Mouse (Mus musculus) adipocyte (in vitro differentiated cells): ENCODE measurements at regions not wholly inside any gene's neighbourhood (a gene's known extent, or its start where the extent isn't known, plus 50 kb on each side); places are given as distances from the start of the nearest gene placed in this dataset.

Experiments
- DNase-seq: peaks from one replicate; pipeline ENCODE4 v3.0.0-alpha.2; 2016; ENCODE audit warnings: low spot score

DNA sequence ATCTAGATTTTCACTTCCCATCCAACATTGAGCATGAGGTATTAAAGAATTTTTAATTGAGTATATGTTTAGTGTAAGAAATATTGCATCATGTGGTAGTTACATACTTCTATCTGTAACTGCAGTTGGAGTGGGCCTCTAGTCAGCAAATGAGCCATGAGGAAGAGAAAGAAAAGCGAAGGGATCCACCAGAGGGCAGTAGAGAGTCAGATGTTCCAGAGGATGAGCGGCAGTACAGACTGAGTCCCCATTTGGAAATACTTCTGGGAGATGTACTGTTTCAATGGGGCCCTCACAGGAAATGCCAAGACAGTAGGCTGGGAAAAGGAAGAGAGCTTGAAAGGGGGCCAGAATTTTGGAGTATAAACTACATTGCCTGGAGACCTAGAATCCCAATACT lies 221.2 kb downstream of the Myh15 start:
- DNase-seq, result peak; percentile 85

DNA sequence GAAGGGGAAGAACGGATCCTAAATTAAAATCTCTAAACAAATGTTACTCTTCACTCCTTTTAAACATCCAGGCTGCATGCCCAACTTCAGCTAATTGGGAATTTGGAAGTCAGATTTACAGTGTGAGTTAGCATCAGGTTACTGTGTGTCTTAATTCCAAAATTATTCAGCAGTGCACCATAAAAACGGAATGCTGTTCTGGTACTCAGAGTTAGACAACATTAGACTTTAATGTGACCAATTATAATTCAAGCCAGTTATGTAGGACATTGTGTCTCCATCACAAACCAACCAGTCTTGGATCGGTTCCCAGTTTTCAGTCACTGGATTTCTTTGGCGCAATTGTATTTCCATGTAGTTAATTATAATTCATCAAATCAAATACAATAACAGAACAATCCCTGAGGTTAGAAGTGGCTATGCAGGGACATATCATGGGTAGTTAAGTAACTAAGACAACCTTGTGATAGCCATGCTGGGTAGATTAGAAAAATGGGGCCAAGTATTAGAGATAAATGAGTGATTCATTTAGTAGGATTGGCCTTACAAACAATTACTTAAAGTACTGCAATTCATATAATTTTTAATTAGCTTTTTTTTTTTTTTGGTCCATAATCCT lies 230.9 kb downstream of the Myh15 start:
- peak; percentile 23 for DNase-seq

DNA sequence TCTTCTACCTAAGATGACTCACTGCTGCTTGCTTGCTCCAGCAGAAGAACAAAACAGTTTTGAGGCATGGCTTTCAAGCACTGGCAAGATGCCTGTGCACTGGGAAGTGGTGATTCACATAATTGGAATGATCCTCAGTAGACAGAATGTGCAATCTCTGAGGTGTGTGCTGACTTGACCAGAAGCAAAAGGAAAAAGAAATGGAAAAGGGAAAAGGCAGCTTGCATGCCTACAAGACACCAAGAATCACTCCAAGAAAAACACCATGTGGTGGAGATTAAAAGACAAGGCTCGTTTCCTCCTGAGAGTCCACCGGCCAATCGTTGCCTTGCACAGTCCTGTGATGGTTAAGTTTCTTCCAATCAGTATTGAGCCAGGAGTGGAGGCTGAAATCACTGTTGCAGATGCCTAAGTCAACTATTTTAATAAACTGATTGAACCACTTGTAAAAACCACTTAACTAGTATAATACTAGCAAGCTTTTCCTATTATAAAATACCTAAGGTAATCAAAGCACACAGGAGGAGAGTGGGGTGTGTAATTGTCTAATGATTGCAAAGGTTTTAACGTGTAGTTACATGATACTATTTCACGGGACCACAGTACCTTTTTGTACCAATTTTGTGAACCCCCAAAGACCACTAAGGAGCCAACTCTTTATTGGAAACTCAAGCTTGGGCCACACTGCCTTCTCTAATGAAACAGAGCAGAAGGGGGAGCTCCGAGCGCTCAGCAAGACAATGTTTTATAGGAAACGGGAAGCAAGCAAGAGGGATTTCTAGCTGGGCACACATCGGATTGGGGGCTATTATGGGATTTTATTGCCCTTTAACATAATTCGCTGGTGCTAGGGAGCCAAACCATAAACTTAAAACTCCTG lies 232.2 kb downstream of the Myh15 start:
- DNase-seq, result peak; percentile 56

DNA sequence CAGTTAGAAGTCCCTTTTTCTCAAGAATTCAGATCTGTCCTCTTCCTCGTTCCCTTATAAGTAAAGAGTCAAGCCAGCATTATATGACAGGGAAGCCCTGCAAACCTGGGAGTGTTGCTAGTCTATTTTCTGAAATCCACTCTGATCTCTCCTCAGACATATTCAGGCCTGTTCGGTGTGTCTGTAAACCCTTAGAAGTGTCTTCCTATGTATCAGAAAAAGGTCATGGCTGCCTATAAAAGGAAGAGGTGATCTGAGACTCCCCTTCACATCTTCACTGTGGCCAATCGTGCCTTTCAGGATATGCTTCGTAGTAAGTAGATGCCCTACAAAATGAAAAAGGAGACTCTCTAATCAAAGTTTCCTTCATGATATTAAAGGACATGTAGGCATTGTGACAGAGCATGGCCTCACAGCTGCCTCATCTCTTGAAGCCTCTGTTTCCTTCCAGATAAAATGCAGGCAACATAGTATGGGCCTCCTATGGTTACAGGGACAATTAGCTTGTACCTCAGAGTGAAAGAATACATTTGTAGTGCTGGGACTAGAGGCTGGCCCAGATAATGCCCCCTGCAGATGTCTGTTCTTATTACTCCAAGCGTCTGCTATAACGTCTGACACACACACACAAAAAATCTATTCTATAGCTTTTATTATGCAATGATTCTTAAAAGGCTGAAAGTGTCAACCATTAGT lies 246.5 kb downstream of the Myh15 start:
- no peak for DNase-seq

DNA sequence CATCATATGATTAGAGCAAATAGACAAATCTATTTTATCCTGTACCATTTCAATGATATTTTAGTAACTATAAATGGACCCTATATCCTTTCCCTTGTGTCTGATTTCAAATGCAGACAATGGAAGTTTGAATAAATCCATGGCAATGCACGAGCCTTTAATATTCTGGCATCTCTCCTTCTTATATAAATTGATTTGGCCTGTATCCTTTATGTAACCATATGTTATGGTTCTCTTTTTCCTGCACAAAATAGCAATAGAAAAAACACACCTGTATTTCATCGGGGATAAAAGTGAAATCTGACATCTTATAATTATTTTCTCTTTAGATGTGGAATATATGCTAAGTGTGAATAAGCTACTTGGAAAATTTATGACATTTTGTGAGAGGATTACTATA lies 247.1 kb downstream of the Myh15 start:
- DNase-seq, result no peak

DNA sequence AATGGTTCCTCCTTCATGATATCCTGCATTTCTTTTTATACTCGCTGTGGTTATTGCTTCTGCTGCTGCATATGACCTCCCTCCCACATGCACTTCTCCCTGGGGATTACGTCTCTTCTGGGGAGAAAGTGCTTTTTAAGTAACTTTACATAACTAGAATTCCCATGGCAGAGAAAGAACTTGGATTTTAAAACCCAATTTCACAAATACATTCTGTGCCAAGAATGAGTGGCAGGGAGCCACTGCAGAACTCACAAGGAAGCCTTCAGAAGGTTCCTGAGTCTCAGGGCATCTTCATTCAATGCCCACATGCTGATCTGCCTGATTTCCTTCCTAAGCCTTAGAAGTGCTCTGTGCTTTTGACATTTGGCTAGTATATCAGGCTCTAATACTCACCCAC lies 259.8 kb downstream of the Myh15 start:
- DNase-seq, result peak; percentile 88

DNA sequence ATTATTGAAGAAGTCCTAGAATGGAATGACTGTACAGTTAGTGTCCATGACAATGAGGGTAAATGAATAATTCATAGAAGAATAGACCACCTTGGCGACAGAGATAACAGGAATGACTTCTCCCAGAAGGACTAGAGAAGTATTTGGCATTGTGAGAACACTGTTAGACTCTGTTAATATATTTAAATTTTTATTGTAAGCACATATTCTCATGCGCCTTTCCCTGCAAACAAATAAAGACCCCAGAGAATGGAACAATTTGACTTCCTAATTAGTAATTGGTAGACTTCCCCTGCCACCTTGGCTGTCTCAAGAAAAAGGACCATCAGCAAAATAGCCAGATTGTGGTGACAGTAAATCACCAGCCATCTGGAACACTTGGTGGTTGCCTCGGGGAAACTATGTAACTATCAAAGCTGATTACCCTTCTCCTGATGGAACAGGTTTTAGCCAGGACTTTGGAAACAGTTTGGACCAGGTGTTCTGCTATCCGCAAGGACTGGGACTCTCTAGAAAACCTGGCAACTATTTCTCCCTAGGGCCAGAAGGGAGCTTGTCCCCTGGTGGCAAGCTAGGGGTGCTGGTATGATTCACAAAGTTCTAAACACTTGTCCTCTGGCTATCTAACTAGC lies 261.9 kb downstream of the Myh15 start:
- no peak for DNase-seq

DNA sequence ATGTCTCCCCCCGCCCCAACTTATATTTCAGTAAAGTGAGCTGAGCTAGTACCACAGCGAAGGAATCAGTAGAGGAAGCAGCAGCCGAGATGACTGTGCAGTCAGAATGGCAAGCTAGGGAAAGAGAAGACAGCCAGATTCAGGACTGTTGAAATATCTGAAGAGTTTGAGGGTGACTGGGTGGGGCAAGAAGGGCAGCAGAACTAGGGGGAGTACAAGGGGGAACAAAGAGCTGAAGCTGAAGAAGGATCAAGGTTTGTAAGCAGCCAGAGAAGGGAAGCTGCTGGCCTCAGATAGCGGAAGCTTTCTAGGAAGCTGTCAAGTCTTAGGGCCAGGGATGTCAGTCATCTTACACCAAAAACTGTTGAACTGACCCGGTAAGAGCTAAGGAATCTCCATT lies 262.5 kb downstream of the Myh15 start:
- DNase-seq, result no peak

DNA sequence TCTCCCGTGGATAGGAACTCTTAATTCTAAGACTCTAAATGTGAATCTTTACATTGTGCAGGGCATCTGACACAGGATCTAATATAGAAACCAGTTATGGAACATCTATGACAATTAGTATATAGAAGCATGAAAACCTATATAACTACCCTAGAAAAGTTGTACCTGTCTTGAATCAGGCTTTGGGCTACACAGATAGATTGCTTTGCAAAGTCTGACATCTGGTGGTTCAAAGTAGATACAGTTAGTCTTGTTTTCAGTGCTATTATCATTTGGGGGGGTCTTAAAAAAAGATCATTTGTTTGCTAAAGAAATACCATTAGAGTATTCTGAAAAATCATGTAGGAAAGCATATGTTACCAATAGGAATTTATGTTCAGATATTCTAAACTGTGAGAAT lies 264.7 kb downstream of the Myh15 start:
- DNase-seq, result peak; percentile 36

DNA sequence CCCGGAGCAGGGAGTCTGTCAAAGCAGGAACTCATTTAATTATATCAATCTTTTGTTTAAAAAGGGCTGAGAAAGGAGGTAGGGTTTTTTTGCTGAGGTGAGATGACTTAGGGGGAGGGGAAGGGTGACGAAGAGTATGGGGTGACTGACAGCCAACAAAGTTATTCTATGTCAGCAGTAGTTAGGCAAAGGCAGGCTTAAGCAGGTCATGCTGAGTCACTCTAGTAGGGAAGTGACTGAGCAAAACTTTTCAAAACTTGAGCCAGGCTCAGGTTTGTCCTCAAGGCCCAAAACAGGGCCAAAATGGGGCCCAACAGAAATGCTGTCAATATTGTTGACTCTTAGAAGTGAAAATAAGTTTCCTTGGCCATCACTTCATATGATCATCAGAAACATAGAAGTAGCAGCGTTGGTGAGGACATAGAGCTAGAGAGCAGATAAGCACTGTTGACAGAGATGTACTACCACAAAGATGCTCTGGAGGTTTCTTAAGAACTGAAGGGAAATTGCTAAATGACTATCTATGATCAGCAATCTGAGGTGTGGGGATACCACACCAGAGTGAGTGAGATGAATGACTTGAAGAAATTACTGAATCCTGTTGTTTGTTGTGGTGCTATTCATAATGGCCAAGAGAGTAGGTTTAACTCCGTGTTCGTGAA lies 273.6 kb downstream of the Myh15 start:
- no peak for DNase-seq

DNA sequence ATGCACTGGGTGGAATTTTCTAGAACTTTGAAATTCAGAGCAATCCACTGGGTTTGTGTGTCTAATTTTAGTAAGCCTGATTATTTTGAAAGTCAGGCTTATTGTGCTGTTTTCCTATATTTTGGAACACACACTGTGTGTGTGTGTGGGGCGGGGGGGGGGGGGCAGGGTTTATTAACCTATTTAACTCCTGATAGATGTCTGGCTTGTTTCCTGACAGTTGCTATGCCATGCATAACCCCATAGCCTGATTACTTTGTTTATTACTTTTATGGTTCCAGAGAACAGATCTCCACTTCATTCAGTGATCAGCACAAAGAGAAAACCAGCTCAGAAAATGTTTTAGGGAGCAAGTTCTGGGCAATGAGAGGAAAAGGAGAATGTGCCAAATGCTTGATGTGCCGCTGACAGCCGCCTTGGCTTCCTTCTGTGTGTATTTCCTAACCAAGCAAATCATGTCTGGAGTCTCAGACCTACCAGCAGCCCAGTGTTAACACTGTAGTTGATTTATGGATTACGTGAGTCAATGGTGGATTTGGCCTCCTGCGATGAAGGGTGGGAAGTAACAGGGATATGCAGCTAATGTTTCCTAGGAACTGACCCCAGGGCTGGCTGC lies 274.9 kb downstream of the Myh15 start:
- DNase-seq, result peak; percentile 91

DNA sequence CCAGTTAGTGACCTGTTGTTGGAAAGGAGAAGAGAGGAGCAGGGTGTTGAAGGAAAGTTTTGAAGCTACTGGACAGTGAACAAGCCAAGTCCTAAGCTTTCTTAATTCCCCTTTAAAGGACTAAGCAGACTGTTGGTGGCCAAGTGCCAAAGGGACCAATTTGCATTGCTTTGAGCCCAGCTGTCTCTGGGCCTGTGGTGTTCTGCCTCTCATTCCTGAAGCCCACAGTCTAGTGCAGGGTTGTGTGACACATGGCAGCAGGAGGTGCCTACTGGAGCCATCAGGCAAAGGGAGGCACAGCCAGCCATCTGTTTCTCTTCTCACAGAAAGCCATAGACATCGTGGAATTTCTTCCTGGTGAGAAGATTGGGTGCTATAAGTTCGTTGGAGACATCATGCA lies 278.6 kb downstream of the Myh15 start:
- no peak for DNase-seq

DNA sequence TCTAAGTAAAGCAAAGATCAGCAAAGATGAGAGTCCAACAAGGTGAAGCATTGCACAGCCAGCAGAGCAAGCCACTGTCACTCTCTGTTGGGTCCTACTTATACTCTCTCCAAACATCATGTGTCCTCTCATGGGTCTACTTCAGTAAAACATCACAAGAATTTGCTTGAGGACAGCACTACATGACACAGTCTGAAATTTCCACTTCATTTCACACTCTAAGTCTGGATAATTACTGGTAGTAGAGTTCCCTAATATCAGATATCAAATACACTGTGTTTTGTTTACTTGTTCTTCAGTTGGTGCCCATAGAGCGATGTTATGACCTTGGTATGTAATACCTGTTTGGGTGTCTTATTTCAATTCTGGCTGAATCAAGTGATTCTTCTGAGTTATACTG lies 280.7 kb downstream of the Myh15 start:
- DNase-seq, result no peak

DNA sequence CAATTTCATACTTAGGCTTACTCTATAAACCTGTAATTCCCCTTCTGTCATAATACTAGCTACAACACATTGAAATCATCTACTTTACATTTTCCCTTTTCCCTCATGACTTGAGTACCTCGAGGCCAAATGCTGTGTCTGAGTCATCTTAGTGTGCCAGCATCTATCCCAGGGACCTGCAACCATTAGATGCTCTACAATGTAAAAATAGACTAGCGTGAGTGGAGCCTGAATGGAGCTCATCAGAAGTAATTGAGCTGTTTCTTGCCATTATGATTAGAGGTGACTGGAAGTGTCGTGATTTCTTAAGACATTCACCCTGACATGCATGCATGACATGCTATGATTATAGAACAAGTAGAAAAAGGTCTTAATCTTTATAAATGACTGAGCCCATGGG lies 301.1 kb downstream of the Myh15 start:
- DNase-seq, result no peak

DNA sequence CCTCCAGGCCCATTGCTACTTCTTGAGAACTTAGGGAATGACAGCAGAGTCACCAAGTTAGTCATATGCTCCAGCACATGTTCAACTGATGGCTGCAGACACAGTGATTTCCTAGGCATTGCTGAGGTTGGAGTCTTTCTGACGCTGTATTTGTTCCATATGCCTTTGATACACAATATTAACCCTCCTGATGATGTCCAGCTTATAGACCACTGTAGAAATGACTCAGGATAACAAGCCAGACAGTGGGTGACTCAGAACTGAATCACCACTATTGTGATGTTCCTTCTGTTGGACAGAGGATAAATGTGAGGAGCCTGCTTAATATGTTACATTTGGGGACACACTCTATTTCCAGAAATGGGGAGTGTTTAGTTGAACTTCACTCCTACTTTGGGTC lies 304.4 kb downstream of the Myh15 start:
- no peak for DNase-seq

DNA sequence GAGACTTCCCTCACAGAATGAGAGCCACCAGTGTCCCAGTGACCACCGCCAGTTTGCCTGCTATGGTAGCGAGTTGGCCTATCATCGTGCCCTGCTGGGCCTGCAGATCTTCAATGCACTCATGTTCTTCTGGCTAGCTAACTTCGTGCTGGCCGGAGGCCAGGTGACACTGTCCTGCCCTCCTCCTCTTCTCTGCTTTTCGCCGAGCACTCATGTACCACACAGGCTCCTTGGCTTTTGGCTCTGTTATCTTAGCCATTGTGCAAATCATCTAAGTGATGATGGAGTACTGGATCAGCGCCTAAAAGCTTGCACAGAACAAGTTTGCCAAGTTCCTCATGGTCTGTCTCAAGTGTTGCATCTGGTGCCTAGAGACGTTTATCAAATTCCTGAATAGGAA lies 312.2 kb downstream of the Myh15 start:
- DNase-seq, result peak; percentile 68

DNA sequence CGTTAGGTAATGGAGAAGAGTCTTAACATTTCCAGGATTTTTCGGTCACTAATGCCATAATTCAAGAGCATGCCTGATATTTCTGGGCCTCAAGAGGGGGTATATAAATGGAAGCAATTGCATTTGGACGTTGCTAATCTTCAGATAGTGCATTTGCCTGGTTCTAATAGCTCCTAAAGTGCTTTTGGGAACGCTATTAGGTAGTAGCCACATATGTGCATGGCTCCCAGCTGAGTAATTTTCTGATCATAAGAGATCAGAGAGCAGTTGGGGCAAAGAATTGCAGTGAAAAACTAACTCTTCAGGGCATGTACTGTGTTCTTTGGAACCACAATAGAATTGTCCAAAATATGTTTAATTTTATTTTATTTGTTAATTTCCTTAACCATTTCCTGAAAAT lies 317.8 kb downstream of the Myh15 start:
- no peak for DNase-seq

DNA sequence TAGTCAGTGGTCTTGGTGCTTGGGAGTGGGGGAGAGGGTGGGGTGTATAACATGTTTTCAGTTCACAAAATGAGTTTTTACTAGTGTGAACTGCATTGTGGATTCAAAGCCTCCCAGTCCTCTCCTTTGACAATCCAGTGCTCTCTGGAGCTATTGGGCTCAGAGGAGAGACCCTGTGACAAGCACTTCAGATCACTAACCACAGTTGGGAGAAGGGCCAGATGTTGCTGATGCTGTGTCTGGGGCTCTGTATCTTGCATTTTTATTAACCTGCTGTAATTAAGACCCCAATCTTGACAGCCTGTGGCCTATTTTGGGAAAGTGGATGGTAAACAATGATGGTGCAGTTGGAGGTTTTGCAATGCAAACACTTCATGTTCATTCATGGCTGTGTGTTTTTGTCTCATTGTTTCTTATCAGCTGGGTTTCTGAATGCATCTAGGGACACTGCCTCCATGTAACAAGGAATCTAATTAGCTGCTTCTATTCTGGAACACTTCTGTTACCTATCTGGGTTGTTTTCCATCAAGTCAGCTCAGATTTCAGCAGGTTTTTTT lies 320.0 kb upstream of the Ift57 start:
- DNase-seq, result no peak

DNA sequence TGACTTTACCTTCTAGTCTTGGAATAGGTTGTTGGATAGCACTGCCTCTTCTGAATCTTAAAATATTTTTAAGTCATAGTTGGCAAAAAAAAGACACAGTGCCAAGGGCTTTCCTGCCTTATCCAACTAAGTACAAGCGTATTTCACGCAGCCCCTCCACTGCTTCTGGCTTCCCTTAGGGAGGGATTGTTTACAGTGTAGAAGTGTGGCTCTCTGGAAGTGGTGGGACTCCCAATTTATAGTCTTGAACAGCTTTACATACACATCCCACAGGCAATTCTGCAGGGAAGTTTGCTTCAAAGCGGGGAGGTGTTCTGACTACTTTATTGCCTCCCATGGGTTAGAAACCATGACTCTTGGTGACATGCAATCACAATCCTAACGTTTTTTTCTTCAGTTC lies 310.9 kb upstream of the Ift57 start:
- no peak for DNase-seq

DNA sequence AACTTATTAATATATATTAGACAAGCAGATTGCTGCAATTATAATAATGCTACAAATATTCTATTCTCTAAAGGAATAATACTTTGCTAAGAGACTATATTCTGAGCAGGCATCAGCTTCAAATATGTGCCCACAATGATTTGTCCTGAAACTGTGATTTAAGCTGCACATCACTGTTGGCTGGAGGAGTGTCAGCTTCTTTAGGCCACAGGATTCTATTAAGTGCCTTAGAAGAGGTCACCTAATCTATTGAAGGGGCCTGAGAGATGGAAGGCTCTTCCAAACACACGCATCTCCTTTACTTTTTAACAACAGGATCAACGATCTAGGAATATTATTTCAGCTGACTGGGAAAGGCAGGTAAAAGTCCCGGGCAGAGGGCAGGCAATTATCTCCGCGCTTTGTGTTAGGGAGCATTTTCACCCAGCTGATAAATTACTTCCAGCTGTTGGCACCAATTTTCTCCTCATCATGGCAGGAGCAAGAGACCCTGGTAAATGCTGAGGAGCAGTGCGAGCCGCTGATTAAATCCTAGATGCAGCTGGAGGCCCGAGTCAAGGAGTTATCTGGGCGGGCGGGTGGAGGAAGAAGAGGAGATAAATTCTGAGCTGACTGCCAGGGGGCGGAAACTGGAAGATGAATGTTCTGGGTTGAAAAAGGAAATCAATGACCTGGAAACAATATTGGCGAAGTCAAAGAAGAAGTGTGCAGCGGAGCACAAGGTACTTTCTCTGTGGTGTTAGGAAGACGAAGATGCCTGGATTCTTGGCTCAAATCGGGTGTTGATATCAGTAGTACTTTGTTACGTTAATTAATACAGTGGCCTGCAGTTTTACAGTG lies 290.9 kb upstream of the Ift57 start:
- DNase-seq, result no peak
